Mouse (Mus musculus) cortical plate, adult 2 months (tissue): Measurements from ENCODE around the gene Rai1.

ENCODE experiments used
- CTCF ChIP-seq: fragments of 200-500 bp; IDR thresholded peaks from 2 replicates; pipeline ENCODE4 v1.5.1; 2011; ENCODE audit warnings: mild to moderate bottlenecking, control low read depth, low read length; ENCODE audit not compliant: insufficient read depth; ENCODE audit errors: extremely low read depth
- POLR2A ChIP-seq: fragments of 200-500 bp; IDR thresholded peaks from 2 replicates; pipeline ENCODE4 v1.6.1; 2011; ENCODE audit warnings: mild to moderate bottlenecking, low read length, control low read depth; ENCODE audit not compliant: insufficient read depth; ENCODE audit errors: extremely low read depth

- TF ChIP-seq POLR2A (no peak), CTCF (no peak)
These were observed 56.5 kb downstream of the Rai1 start for GRCm38 (mm10) chr11:60161146-60161874.
